Mouse (Mus musculus) brain, embryonic 14.5 days (tissue): ENCODE results near the gene Hadha.

Source experiments
- CTCF ChIP-seq: fragments of 200-500 bp; IDR thresholded peaks from 2 replicates; pipeline ENCODE4 v1.5.1; 2012; ENCODE audit warnings: inconsistent platforms, mild to moderate bottlenecking, moderate library complexity, borderline replicate concordance; ENCODE audit not compliant: insufficient read depth, insufficient read length; ENCODE audit errors: extremely low read depth
- POLR2A ChIP-seq: fragments of 200-500 bp; IDR thresholded peaks from 2 replicates; pipeline ENCODE4 v1.6.1; 2012; ENCODE audit warnings: mild to moderate bottlenecking, inconsistent platforms, borderline replicate concordance; ENCODE audit not compliant: poor library complexity, insufficient read depth, insufficient read length, severe bottlenecking; ENCODE audit errors: extremely low read depth

- TF ChIP-seq CTCF: no peak
- no peak for TF ChIP-seq POLR2A
Measured at GRCm38 (mm10) chr5:30161836-30162235, 6.9 kb upstream of the Hadha start.
